Mouse (Mus musculus): Measurements from ENCODE around the gene Prpsap2. TPM values are rescaled to one million over a fixed set of nuclear protein-coding genes. Genes with fewer than 3 reads are reported as not detected.

Gene Prpsap2
- total and polyA plus RNA-seq, 3 experiments = 29.0 to 30.7 TPM; not detected in 1

DNA sequence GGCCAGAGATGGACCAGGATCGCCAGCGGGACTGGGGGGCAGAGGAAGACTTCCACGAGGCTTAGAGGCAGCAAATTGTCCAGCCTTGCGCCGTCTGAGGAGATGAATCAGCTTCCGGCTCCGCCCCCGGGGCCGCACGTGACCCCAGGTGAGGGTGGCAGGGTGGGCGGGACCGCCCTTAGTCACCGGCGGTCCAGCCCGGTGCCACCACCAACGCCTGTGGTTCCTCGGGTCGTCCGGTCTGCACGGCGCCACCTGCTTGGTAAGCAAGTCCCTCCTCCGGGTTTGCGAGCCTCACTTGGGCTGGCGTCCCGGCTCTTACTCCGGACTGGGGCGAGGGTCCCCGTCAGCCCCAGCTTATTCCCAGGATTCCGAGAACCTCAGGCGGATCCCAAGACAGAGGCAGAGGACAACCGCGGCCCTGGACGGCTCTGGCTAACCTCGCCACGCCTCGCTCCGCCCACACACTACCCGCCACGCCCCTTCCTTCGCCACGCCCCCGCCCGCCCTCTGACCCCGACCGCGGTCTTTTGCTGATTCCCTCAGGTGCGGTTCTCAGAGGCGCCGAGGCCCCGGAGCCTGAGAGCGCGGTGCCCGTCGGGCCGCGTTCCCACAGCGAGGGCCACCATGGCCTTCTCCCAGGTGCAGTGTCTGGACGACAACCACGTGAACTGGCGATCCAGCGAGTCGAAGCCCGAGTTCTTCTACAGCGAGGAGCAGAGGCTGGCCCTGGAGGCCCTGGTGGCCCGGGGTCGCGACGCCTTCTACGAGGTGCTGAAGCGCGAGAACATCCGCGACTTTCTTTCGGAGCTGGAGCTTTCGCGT, 77.8 kb downstream of the Prpsap2 start, which contains the start of gene Fam83g:
Fam83g (plus strand) TSS at position 185 of the 825 bp plus-strand sequence.
- no peaks in the 10 kb centered on the region for H3K27me3 ChIP-seq (ENCODE audit: control insufficient read depth in 1 of 2, insufficient read depth in 2 of 2, low read length in 2 of 2)
- peak; percentile 86 for DNase-seq (ENCODE audit: low read depth, low spot score)
- H3K79me2 ChIP-seq (ENCODE audit: control insufficient read depth, insufficient read depth, low read length, poor library complexity) = peaks cover 7% of the 10 kb centered on the region
- H3K9ac ChIP-seq (ENCODE audit: control insufficient read depth, low read depth, low read length, poor library complexity, severe bottlenecking) = peak within 1 kb of the TSS; percentile 85
- H3K9me3 ChIP-seq (replicated peaks; ENCODE audit: insufficient read depth, low read length) = no peaks in the 10 kb centered on the region
- H3K27ac ChIP-seq (ENCODE audit: control insufficient read depth, low read depth, low read length) = peak within 1 kb of the TSS; percentile 48
- peak within 1 kb of the TSS; percentile 85 to 95 for H3K4me3 ChIP-seq (ENCODE audit: control insufficient read depth in 1 of 2, insufficient read depth in 1 of 2, low read depth in 2 of 2, low read length in 2 of 2)
- peaks cover 0 to 8% of the 10 kb centered on the region in 2 experiments; a peak in 2 of 4 replicates for H3K36me3 ChIP-seq (ENCODE audit: control insufficient read depth in 1 of 2, insufficient read depth in 2 of 2, low read length in 2 of 2)
- H3K4me1 ChIP-seq (ENCODE audit: control insufficient read depth in 1 of 2, insufficient read depth in 2 of 2, low read length in 2 of 2) = peaks cover 5 to 28% of the 10 kb centered on the region in 2 experiments; a peak in 3 of 4 replicates
- 0 out of 2 replicates have a peak, but pooled peaks have one; percentile 20 for TF ChIP-seq TBP (IDR thresholded peaks at IDR 0.05; ENCODE audit: low read depth, low read length)
- no peak for TF ChIP-seq TAL1 (IDR thresholded peaks at IDR 0.05; ENCODE audit: low read length)
- TF ChIP-seq MYC (IDR thresholded peaks at IDR 0.05; ENCODE audit: low read depth, low read length) = peak; percentile 64
- TF ChIP-seq EP300 (IDR thresholded peaks at IDR 0.05; ENCODE audit: low read depth in 1 of 2, low read length in 2 of 2) = no peak
- no peak for TF ChIP-seq CTCF (IDR thresholded peaks at IDR 0.05 in 2 of 3, conservative IDR thresholded peaks at IDR 0.05 in 1 of 3; ENCODE audit: control insufficient read depth in 1 of 3, insufficient read depth in 1 of 3, low read depth in 2 of 3, low read length in 3 of 3, poor library complexity in 1 of 3, severe bottlenecking in 1 of 3)
- TF ChIP-seq TCF12 (IDR thresholded peaks at IDR 0.05; ENCODE audit: low read depth, low read length) = no peak
- no peak for TF ChIP-seq ETS1 (IDR thresholded peaks at IDR 0.05; ENCODE audit: low read depth, low read length)
- no peak for TF ChIP-seq CHD2 (IDR thresholded peaks at IDR 0.05; ENCODE audit: low read length)
- TF ChIP-seq POLR2AphosphoS5 (IDR thresholded peaks at IDR 0.05; ENCODE audit: borderline replicate concordance, low read depth, low read length) = no peak
- no peak for TF ChIP-seq JUND (IDR thresholded peaks at IDR 0.05; ENCODE audit: low read depth, low read length)
- TF ChIP-seq NELFE (IDR thresholded peaks at IDR 0.05; ENCODE audit: low read depth, low read length) = peak; percentile 51
- TF ChIP-seq SMC3 (IDR thresholded peaks at IDR 0.05; ENCODE audit: low read depth, low read length) = no peak
- TF ChIP-seq POLR2AphosphoS2 (IDR thresholded peaks at IDR 0.05; ENCODE audit: low read length) = peak; percentile 56; the same call in 1 of the 2 replicates
- TF ChIP-seq CHD1 (IDR thresholded peaks at IDR 0.05; ENCODE audit: low read depth, low read length) = 0 out of 2 replicates have a peak, but pooled peaks have one; percentile 64
- TF ChIP-seq RCOR1 (IDR thresholded peaks at IDR 0.05; ENCODE audit: low read depth, low read length) = no peak
- TF ChIP-seq RAD21 (IDR thresholded peaks at IDR 0.05; ENCODE audit: low read depth, low read length) = no peak
- TF ChIP-seq MAZ (IDR thresholded peaks at IDR 0.05; ENCODE audit: low read depth, low read length) = 0 out of 2 replicates have a peak, but pooled peaks have one; percentile 41
- no peak for TF ChIP-seq MYB (IDR thresholded peaks at IDR 0.05; ENCODE audit: low read depth, low read length)
- no peak for TF ChIP-seq E2F4 (IDR thresholded peaks at IDR 0.05; ENCODE audit: borderline replicate concordance, low read depth, low read length)
- no peak for TF ChIP-seq GATA1 (IDR thresholded peaks at IDR 0.05; ENCODE audit: low read depth, low read length)
- TF ChIP-seq HCFC1 (IDR thresholded peaks at IDR 0.05; ENCODE audit: low read depth, low read length) = peak; percentile 58; the same call in 1 of the 2 replicates
- peak; percentile 90 for TF ChIP-seq BHLHE40 (IDR thresholded peaks at IDR 0.05; ENCODE audit: borderline replicate concordance, low read depth, low read length)
- no peak for TF ChIP-seq ZKSCAN1 (IDR thresholded peaks at IDR 0.05; ENCODE audit: low read depth, low read length)
- peak; percentile 68 for TF ChIP-seq ELF1 (IDR thresholded peaks at IDR 0.05; ENCODE audit: low read depth, low read length)
- no peak for TF ChIP-seq ZNF384 (IDR thresholded peaks at IDR 0.05; ENCODE audit: low read depth, low read length)
- no peak for TF ChIP-seq ZMIZ1 (IDR thresholded peaks at IDR 0.05; ENCODE audit: low read depth, low read length)
- no peak for TF ChIP-seq MXI1 (IDR thresholded peaks at IDR 0.05; ENCODE audit: low read depth, low read length)
- peak; percentile 70 to 88 for TF ChIP-seq POLR2A (IDR thresholded peaks at IDR 0.05; ENCODE audit: control insufficient read depth in 1 of 2, insufficient read depth in 1 of 2, low read depth in 1 of 2, low read length in 2 of 2, poor library complexity in 1 of 2)
- peak; percentile 97 for TF ChIP-seq USF1 (IDR thresholded peaks at IDR 0.05; ENCODE audit: low read depth, low read length)
- no peak for TF ChIP-seq ZC3H11A (IDR thresholded peaks at IDR 0.05; ENCODE audit: low read depth, low read length)
- TF ChIP-seq KAT2A (conservative IDR thresholded peaks at IDR 0.05; ENCODE audit: low read depth, low read length) = no peak
- no peak for TF ChIP-seq MEF2A (IDR thresholded peaks at IDR 0.05; ENCODE audit: extremely low read depth, insufficient replicate concordance, low read depth, low read length, poor library complexity, severe bottlenecking)
- TF ChIP-seq MAFK (IDR thresholded peaks at IDR 0.05; ENCODE audit: borderline replicate concordance, low read depth, low read length) = no peak
- TF ChIP-seq UBTF (IDR thresholded peaks at IDR 0.05; ENCODE audit: borderline replicate concordance, insufficient read depth, low read depth, low read length) = no peak
- TF ChIP-seq MAX (IDR thresholded peaks at IDR 0.05; ENCODE audit: low read length) = peak; percentile 90
- peak in 1 of 2 experiments; percentile 83; a peak in 3 of 4 replicates for TF ChIP-seq USF2 (IDR thresholded peaks at IDR 0.05; ENCODE audit: borderline replicate concordance in 1 of 2, insufficient read depth in 1 of 2, low read depth in 1 of 2, low read length in 2 of 2)

All from MEL (cell line).